Mouse (Mus musculus) limb, embryonic 12.5 days (tissue): ENCODE measurements around the gene Mllt6. TPM values are rescaled to one million over a fixed set of nuclear protein-coding genes. Genes with fewer than 3 reads are reported as not detected.

ENCODE experiments used
- ATAC-seq: fragments of 200-750 bp; cut with Nextera tagmentation; 2 replicates; pipeline ENCODE4 v1.8.0; 2017; ENCODE audit warnings: low read depth, moderate TSS enrichment; ENCODE audit not compliant: insufficient number of reproducible peaks, insufficient read depth, low FRiP score, low TSS enrichment
- H3K27ac ChIP-seq: fragments of 300-500 bp; sonication (generic); 2 replicates; pipeline ENCODE4 v1.5.1; 2016; ENCODE audit warnings: mild to moderate bottlenecking, moderate library complexity
- H3K27me3 ChIP-seq: fragments of 300-500 bp; sonication (generic); 2 replicates; pipeline ENCODE4 v1.6.1; 2016; ENCODE audit warnings: mild to moderate bottlenecking, moderate library complexity
- H3K36me3 ChIP-seq: fragments of 300-500 bp; sonication (generic); 2 replicates; pipeline ENCODE4 v1.6.1; 2016; ENCODE audit warnings: mild to moderate bottlenecking, moderate library complexity
- H3K4me1 ChIP-seq: fragments of 300-500 bp; sonication (generic); replicated peaks from 2 replicates; pipeline ENCODE4 v1.6.1; 2016
- H3K4me2 ChIP-seq: fragments of 300-500 bp; sonication (generic); 2 replicates; pipeline ENCODE4 v1.6.1; 2016; ENCODE audit warnings: mild to moderate bottlenecking, moderate library complexity
- H3K4me3 ChIP-seq: fragments of 300-500 bp; sonication (generic); replicated peaks from 2 replicates; pipeline ENCODE4 v1.5.1; 2016; ENCODE audit warnings: mild to moderate bottlenecking
- H3K9ac ChIP-seq: fragments of 300-500 bp; sonication (generic); replicated peaks from 2 replicates; pipeline ENCODE4 v1.6.1; 2016; ENCODE audit warnings: mild to moderate bottlenecking, moderate library complexity
- H3K9me3 ChIP-seq: fragments of 300-500 bp; sonication (generic); 2 replicates; pipeline ENCODE4 v1.6.1; 2016; ENCODE audit warnings: mild to moderate bottlenecking, moderate library complexity
- WGBS: fragments of 180-500 bp; shearing (Covaris S2); methylation state at CpG from one replicate; pipeline ENCODE4 v1.1.7; 2016; 5-methylcytosine and 5-hydroxymethylcytosine counted together
- polyA plus RNA-seq: library from polyadenylated mRNA; unstranded; fragments of >200 nt; fragmentation: Nextera tagmentation; extraction: Ambion mirVana; gene quantifications from 2 replicates; pipeline ENCODE4 v1.2.1, GENCODE M21; 2016

The Mllt6 gene
- polyA plus RNA-seq, 1 experiment from 2014 or later = 2.9 TPM

DNA sequence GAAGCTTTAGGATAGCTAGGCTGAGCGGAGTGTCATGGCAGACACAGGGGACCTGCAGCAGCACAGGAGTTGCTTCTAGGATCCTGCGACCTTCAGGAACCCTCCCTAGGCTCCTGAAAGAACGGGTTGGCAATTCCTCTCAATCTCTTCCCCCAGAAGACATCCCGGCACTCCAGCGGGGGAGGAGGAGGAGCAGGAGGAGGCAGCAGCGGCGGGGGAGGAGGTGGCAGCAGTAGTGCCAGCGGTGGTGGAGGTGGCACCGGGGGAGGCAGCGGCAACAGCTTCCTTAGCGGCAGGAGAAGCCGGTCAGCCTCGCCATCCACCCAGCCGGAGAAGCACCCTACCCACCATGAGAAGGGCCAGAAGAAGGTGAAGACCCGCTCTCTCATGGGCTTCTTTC, 6.1 kb downstream of the Mllt6 start:
- peaks cover 91% of the 10 kb centered on the region for H3K36me3 ChIP-seq
- no peaks in the 10 kb centered on the region for H3K9me3 ChIP-seq
- H3K9ac ChIP-seq = 0 out of 2 replicates have a peak overlapping the region, but pooled peaks have one; percentile 27
- H3K27me3 ChIP-seq = no peaks in the 10 kb centered on the region
- H3K4me1 ChIP-seq = peaks cover 30% of the 10 kb centered on the region
- no peak overlapping the region for H3K27ac ChIP-seq
- H3K4me3 ChIP-seq = no peak overlapping the region
- no peak for ATAC-seq
- no peak overlapping the region for H3K4me2 ChIP-seq
- WGBS = 68% methylated on average over 15 of the region's 15 CpGs

DNA sequence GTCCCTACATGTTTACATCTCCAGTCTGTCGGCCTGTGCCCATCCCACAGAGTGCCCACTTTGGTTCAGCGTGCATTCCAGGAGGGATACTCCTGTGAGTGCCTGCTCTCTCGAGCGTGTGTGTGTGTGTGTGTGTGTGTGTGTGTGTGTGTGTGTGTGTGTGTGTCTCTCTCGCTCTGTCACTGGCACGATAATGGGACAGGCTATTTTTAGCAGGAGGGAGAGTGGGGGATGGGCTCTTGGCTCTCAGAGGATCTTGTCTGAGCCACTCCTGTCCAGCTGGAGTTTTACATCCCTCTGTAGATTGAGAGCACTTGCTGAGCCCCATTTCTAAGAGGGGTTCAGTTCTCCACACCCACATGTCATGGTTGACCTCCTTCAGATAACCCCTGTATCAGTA, 6.6 kb downstream of the Mllt6 start:
- Histone ChIP-seq H3K27me3 (no peaks in the 10 kb centered on the region), H3K36me3 (peaks cover 96% of the 10 kb centered on the region), H3K9ac (no peak overlapping the region), H3K4me3 (no peak overlapping the region), H3K9me3 (no peaks in the 10 kb centered on the region), H3K4me2 (no peak overlapping the region), H3K27ac (peak overlapping the region; percentile 23; the same call in 1 of the 2 replicates), H3K4me1 (peaks cover 24% of the 10 kb centered on the region)
- WGBS = 35% methylated on average over 5 of the region's 6 CpGs
- ATAC-seq = no peak

DNA sequence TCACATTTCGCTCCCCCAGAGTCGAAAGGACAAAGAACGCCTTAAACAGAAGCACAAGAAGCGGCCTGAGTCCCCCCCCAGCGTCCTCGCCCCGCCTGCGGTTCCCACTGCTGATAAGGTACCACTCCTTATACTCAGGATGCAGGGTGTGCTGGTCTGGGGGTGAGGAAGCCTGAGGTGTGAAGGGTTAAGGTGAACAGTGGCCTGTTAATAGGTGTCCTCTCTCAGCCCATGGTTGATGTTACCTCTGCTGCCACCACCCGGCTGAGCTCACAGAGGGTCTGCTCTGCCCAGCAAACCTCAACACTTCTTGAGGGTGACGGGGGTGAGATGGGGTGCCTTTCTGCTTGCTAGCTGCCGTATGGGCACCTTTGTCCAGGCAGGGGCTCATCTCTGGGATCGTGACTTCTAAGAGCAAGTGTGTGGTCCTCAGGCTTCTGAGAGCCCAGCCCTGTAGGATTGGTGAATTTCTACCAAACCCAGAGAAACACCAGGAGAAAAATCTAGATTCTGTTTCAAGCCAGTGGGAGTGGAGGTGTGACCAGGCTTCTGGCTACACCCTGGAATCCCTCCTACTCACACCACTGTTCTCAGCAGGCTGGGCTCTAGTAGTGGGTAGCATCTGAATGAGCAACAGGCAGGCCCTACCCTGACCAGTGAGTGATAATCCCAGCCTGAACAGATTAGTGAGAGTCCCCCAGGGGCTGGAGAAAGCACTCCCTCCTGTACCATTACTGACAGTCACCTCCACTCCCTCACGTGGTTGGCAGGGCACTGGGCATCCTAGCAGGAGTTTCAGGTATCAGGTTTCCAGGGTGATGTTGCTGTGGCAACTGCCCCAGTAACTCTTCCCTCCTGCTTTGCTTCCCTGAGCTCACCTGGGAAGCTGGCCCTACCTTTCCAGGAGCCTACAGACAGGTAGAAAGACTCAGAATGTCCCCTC, 7.3 kb downstream of the Mllt6 start:
- no peak for ATAC-seq
- H3K27me3 ChIP-seq = no peaks in the 10 kb centered on the region
- H3K36me3 ChIP-seq = peaks cover 100% of the 10 kb centered on the region
- H3K4me3 ChIP-seq = no peak overlapping the region
- H3K4me1 ChIP-seq = peaks cover 19% of the 10 kb centered on the region; the same call in 1 of the 2 replicates
- no peaks in the 10 kb centered on the region for H3K9me3 ChIP-seq
- 68% methylated on average over 13 of the region's 13 CpGs for WGBS
- peak overlapping the region; percentile 53 for H3K27ac ChIP-seq
- H3K4me2 ChIP-seq = no peak overlapping the region
- no peak overlapping the region for H3K9ac ChIP-seq

DNA sequence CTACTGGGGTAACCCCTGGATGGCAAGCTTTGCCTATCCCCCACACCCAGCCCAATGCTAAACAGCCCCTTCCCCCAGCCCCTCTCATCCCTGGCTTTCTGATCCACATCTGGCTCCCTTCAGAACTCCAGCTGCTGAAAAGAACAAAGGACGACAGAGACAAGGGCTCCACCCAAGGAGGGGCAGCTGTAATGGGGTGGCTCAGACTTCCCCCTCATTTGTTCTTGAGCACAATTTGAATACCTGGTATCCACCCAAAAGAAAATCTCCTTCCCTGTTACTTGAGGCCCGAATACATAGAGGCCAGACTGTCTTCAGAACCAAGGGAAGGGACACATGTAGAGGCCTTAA, 7.9 kb downstream of the Mllt6 start:
- H3K4me3 ChIP-seq = no peak overlapping the region
- H3K4me1 ChIP-seq = peaks cover 19% of the 10 kb centered on the region; the same call in 1 of the 2 replicates
- 58% methylated on average over 2 of the region's 2 CpGs for WGBS
- no peak for ATAC-seq
- no peaks in the 10 kb centered on the region for H3K9me3 ChIP-seq
- peaks cover 100% of the 10 kb centered on the region for H3K36me3 ChIP-seq
- no peak overlapping the region for H3K9ac ChIP-seq
- no peak overlapping the region for H3K4me2 ChIP-seq
- H3K27me3 ChIP-seq = no peaks in the 10 kb centered on the region
- H3K27ac ChIP-seq = no peak overlapping the region

DNA sequence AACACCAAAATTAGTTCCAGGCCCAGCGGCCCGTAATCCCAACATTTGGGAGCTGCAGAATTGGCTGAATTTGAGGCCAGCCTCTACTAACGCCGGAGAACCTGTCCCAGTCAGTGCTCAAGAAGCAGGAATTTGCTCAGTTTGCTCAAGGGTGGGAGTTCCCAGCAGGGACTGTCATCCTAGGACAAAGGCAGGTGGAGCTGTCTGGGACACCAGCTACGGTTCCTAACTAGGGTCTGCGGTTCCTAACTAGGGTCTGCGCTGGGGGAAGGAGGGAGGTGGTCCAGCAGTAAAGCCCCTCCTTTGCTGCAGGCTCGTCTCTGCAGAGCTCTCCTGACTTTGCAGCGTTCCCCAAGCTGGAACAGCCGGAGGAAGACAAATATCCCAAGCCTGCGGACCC, 9.9 kb downstream of the Mllt6 start:
- no peak overlapping the region for H3K27ac ChIP-seq
- H3K9ac ChIP-seq = no peak overlapping the region
- no peaks in the 10 kb centered on the region for H3K9me3 ChIP-seq
- H3K4me2 ChIP-seq = no peak overlapping the region
- no peak overlapping the region for H3K4me3 ChIP-seq
- WGBS = 90% methylated on average over 11 of the region's 11 CpGs
- no peaks in the 10 kb centered on the region for H3K27me3 ChIP-seq
- ATAC-seq = no peak
- peaks cover 27% of the 10 kb centered on the region; the same call in 1 of the 2 replicates for H3K4me1 ChIP-seq
- peaks cover 100% of the 10 kb centered on the region for H3K36me3 ChIP-seq

- Histone ChIP-seq H3K36me3 (peaks cover 97% of the 10 kb centered on the region), H3K27ac (no peak overlapping the region)
- ATAC-seq = no peak
These were observed 13.0 kb downstream of the Mllt6 start for GRCm38 (mm10) chr11:97676050-97676754.

DNA sequence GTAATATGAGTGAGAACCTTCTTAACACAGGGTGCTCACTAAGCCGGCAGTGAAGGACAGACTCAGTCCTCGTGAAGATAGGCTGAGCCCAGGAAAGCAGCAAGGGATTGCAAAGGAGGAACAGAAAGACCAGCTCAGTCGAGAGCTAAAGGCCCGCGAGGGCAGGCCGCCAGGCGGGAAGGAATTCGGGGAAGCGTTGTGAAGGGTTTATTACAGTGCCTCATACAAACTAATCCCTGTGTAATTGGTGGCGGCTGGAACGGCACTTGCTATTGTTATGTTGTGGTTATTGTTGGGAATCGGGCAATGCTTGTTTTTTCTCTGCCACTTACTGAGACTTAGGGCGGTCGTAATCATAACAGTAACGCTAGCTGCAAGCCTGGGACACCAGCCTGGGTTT, 14.2 kb downstream of the Mllt6 start:
- H3K36me3 ChIP-seq = peaks cover 97% of the 10 kb centered on the region
- H3K4me3 ChIP-seq = no peak overlapping the region
- 55% methylated on average over 15 of the region's 15 CpGs for WGBS

More at GRCm38 (mm10) chr11:97676050-97676754, 13.0 kb downstream of the Mllt6 start:
- H3K4me3 ChIP-seq = no peak overlapping the region
- H3K4me1 ChIP-seq = peaks cover 8% of the 10 kb centered on the region; the same call in 1 of the 2 replicates
- H3K9ac ChIP-seq = no peak overlapping the region
- no peaks in the 10 kb centered on the region for H3K9me3 ChIP-seq
- no peaks in the 10 kb centered on the region for H3K27me3 ChIP-seq
- H3K4me2 ChIP-seq = no peak overlapping the region
- 86% methylated on average over 15 of the region's 15 CpGs for WGBS

GRCm38 (mm10) chr11:97677842-97678241, 14.6 kb downstream of the Mllt6 start:
- Histone ChIP-seq H3K4me2 (no peak overlapping the region), H3K4me1 (peaks cover 8% of the 10 kb centered on the region; the same call in 1 of the 2 replicates), H3K9me3 (no peaks in the 10 kb centered on the region), H3K27ac (peak overlapping the region; percentile 8; the same call in 1 of the 2 replicates), H3K27me3 (no peaks in the 10 kb centered on the region), H3K4me3 (no peak overlapping the region), H3K9ac (no peak overlapping the region), H3K36me3 (peaks cover 96% of the 10 kb centered on the region)
- 66% methylated on average over 8 of the region's 8 CpGs for WGBS
- no peak for ATAC-seq

More for the DNA sequence above, 14.2 kb downstream of the Mllt6 start:
- ATAC-seq = no peak
- Histone ChIP-seq H3K4me1 (peaks cover 8% of the 10 kb centered on the region; the same call in 1 of the 2 replicates), H3K27ac (no peak overlapping the region), H3K27me3 (no peaks in the 10 kb centered on the region), H3K9ac (no peak overlapping the region), H3K9me3 (no peaks in the 10 kb centered on the region), H3K4me2 (no peak overlapping the region)

DNA sequence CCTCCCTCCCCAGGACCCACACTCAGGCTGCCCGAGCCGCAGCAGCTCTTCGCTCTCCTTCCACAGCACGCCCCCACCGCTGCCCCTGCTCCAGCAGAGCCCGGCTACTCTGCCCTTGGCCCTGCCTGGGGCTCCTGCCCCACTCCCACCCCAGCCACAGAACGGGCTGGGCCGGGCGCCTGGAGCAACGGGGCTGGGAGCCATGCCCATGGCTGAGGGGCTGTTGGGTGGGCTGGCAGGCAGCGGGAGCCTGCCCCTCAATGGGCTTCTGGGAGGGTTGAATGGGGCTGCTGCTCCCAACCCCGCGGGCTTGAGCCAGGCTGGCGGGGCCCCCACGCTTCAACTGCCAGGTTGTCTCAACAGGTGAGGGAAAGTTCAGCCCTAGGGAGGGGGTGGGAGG, 15.1 kb downstream of the Mllt6 start:
- Histone ChIP-seq H3K4me2 (no peak overlapping the region), H3K9me3 (no peaks in the 10 kb centered on the region), H3K36me3 (peaks cover 94% of the 10 kb centered on the region), H3K27ac (peak overlapping the region; percentile 8; the same call in 1 of the 2 replicates), H3K4me3 (no peak overlapping the region), H3K4me1 (peaks cover 8% of the 10 kb centered on the region; the same call in 1 of the 2 replicates), H3K9ac (no peak overlapping the region), H3K27me3 (no peaks in the 10 kb centered on the region)
- ATAC-seq = no peak
- WGBS = 91% methylated on average over 15 of the region's 15 CpGs

DNA sequence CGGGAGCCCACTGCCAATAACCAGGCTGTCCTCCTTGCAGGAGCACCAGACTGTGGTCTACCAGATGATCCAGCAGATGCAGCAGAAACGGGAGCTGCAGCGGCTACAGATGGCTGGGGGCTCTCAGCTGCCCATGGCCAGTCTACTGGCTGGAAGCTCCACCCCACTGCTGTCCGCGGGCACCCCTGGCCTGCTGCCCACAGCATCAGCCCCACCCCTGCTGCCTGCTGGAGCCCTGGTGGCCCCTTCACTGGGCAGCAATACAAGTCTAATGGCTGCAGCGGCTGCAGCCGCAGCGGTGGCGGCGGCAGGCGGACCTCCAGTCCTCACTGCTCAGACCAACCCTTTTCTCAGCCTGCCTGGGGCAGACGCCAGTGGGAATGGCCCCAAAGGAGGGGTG, 17.2 kb downstream of the Mllt6 start:
- ATAC-seq = no peak
- Histone ChIP-seq H3K4me1 (peaks cover 16% of the 10 kb centered on the region), H3K4me2 (no peak overlapping the region), H3K27ac (no peak overlapping the region), H3K9me3 (no peaks in the 10 kb centered on the region), H3K27me3 (no peaks in the 10 kb centered on the region), H3K36me3 (peaks cover 75% of the 10 kb centered on the region), H3K9ac (no peak overlapping the region), H3K4me3 (no peak overlapping the region)
- WGBS = 89% methylated on average over 12 of the region's 12 CpGs

- WGBS = 79% methylated on average over 6 of the region's 6 CpGs
- peaks cover 61% of the 10 kb centered on the region for H3K36me3 ChIP-seq
- 0 out of 2 replicates have a peak overlapping the region, but pooled peaks have one; percentile 12 for H3K27ac ChIP-seq
- no peak overlapping the region for H3K4me3 ChIP-seq
- H3K4me2 ChIP-seq = no peak overlapping the region
- peak overlapping the region; percentile 27; the same call in 1 of the 2 replicates for H3K9ac ChIP-seq
- no peaks in the 10 kb centered on the region for H3K9me3 ChIP-seq
- no peak for ATAC-seq
- H3K4me1 ChIP-seq = peaks cover 24% of the 10 kb centered on the region
- no peaks in the 10 kb centered on the region for H3K27me3 ChIP-seq
These were observed 19.4 kb downstream of the Mllt6 start for GRCm38 (mm10) chr11:97682504-97683055.
